Mouse (Mus musculus): ENCODE data around the gene Ppp3ca. TPM values are rescaled to one million over a fixed set of nuclear protein-coding genes. Genes with fewer than 3 reads are reported as not detected.

Ppp3ca gene
- polyA plus RNA-seq, 1 experiment from 2014 or later, result 145 TPM

GRCm38 (mm10) chr3:136841282-136841681 is 171.4 kb downstream of the Ppp3ca start:
- H3K4me3 ChIP-seq (replicated peaks; ENCODE audit: low read depth, low read length), result no peak overlapping the region
- H3K4me2 ChIP-seq (ENCODE audit: low read length), result no peak overlapping the region
- no peaks in the 10 kb centered on the region for H3K9me3 ChIP-seq (ENCODE audit: control insufficient read depth, low read length)
- no peaks in the 10 kb centered on the region for H3K27me3 ChIP-seq (ENCODE audit: control insufficient read depth, insufficient read depth, low read length)
- 43% methylated on average over 3 of the region's 3 CpGs for WGBS
- no peak overlapping the region for H3K27ac ChIP-seq (replicated peaks; ENCODE audit: low read depth, low read length)
- no peaks in the 10 kb centered on the region for H3K36me3 ChIP-seq (ENCODE audit: control insufficient read depth, insufficient read depth, low read length)
- DNase-seq (no peak), ATAC-seq (ENCODE audit: low FRiP score, low TSS enrichment) (no peak)
- peaks cover 27% of the 10 kb centered on the region for H3K4me1 ChIP-seq (ENCODE audit: control insufficient read depth, insufficient read depth, low read length)
- H3K9ac ChIP-seq (replicated peaks; ENCODE audit: low read length), result no peak overlapping the region

GRCm38 (mm10) chr3:136842384-136842783 is 172.5 kb downstream of the Ppp3ca start:
- DNase-seq, result peak; percentile 69
- Histone ChIP-seq H3K4me3 (replicated peaks; ENCODE audit: low read depth, low read length) (no peak overlapping the region), H3K27me3 (ENCODE audit: control insufficient read depth, insufficient read depth, low read length) (no peaks in the 10 kb centered on the region), H3K9me3 (ENCODE audit: control insufficient read depth, low read length) (no peaks in the 10 kb centered on the region), H3K9ac (replicated peaks; ENCODE audit: low read length) (no peak overlapping the region), H3K4me1 (ENCODE audit: control insufficient read depth, insufficient read depth, low read length) (peaks cover 24% of the 10 kb centered on the region), H3K4me2 (ENCODE audit: low read length) (no peak overlapping the region), H3K27ac (replicated peaks; ENCODE audit: low read depth, low read length) (no peak overlapping the region), H3K36me3 (ENCODE audit: control insufficient read depth, insufficient read depth, low read length) (no peaks in the 10 kb centered on the region)
- WGBS, result 39% methylated on average over 1 of the region's 1 CpGs
- ATAC-seq (ENCODE audit: low FRiP score, low TSS enrichment), result peak; percentile 44; the same call in 1 of the 2 replicates

GRCm38 (mm10) chr3:136843811-136844491 is 174.0 kb downstream of the Ppp3ca start:
- no peak overlapping the region for H3K4me2 ChIP-seq (ENCODE audit: low read length)
- no peaks in the 10 kb centered on the region for H3K36me3 ChIP-seq (ENCODE audit: control insufficient read depth, insufficient read depth, low read length)
- H3K27ac ChIP-seq (replicated peaks; ENCODE audit: low read depth, low read length), result peak overlapping the region; percentile 41; the same call in 1 of the 2 replicates
- ATAC-seq (ENCODE audit: low FRiP score, low TSS enrichment) (0 out of 2 replicates have a peak, but pooled peaks have one; percentile 25), DNase-seq (no peak)
- WGBS, result 28% methylated on average over 7 of the region's 7 CpGs
- H3K4me3 ChIP-seq (replicated peaks; ENCODE audit: low read depth, low read length), result no peak overlapping the region
- peaks cover 24% of the 10 kb centered on the region for H3K4me1 ChIP-seq (ENCODE audit: control insufficient read depth, insufficient read depth, low read length)
- H3K9me3 ChIP-seq (ENCODE audit: control insufficient read depth, low read length), result no peaks in the 10 kb centered on the region
- no peaks in the 10 kb centered on the region for H3K27me3 ChIP-seq (ENCODE audit: control insufficient read depth, insufficient read depth, low read length)
- H3K9ac ChIP-seq (replicated peaks; ENCODE audit: low read length), result no peak overlapping the region

- peaks cover 1% of the 10 kb centered on the region for H3K4me1 ChIP-seq (ENCODE audit: control insufficient read depth, insufficient read depth, low read length)
- WGBS, result 93% methylated on average over 1 of the region's 1 CpGs
Observed at GRCm38 (mm10) chr3:136849035-136849434, 179.1 kb downstream of the Ppp3ca start.

GRCm38 (mm10) chr3:136852921-136853320 is 183.0 kb downstream of the Ppp3ca start:
- DNase-seq (no peak), ATAC-seq (ENCODE audit: low FRiP score, low TSS enrichment) (no peak)
- no peak overlapping the region for H3K9ac ChIP-seq (replicated peaks; ENCODE audit: low read length)
- H3K4me3 ChIP-seq (replicated peaks; ENCODE audit: low read depth, low read length), result no peak overlapping the region
- H3K4me1 ChIP-seq (ENCODE audit: control insufficient read depth, insufficient read depth, low read length), result no peaks in the 10 kb centered on the region
- no peaks in the 10 kb centered on the region for H3K9me3 ChIP-seq (ENCODE audit: control insufficient read depth, low read length)
- no peak overlapping the region for H3K4me2 ChIP-seq (ENCODE audit: low read length)
- no peak overlapping the region for H3K27ac ChIP-seq (replicated peaks; ENCODE audit: low read depth, low read length)
- H3K36me3 ChIP-seq (ENCODE audit: control insufficient read depth, insufficient read depth, low read length), result no peaks in the 10 kb centered on the region
- H3K27me3 ChIP-seq (ENCODE audit: control insufficient read depth, insufficient read depth, low read length), result no peaks in the 10 kb centered on the region
- 90% methylated on average over 6 of the region's 6 CpGs for WGBS

More at GRCm38 (mm10) chr3:136849035-136849434, 179.1 kb downstream of the Ppp3ca start:
- ATAC-seq (ENCODE audit: low FRiP score, low TSS enrichment), result no peak
- no peak for DNase-seq
- Histone ChIP-seq H3K27me3 (ENCODE audit: control insufficient read depth, insufficient read depth, low read length) (no peaks in the 10 kb centered on the region), H3K27ac (replicated peaks; ENCODE audit: low read depth, low read length) (no peak overlapping the region), H3K4me2 (ENCODE audit: low read length) (no peak overlapping the region), H3K9me3 (ENCODE audit: control insufficient read depth, low read length) (no peaks in the 10 kb centered on the region), H3K4me3 (replicated peaks; ENCODE audit: low read depth, low read length) (no peak overlapping the region), H3K36me3 (ENCODE audit: control insufficient read depth, insufficient read depth, low read length) (no peaks in the 10 kb centered on the region), H3K9ac (replicated peaks; ENCODE audit: low read length) (no peak overlapping the region)

DNA sequence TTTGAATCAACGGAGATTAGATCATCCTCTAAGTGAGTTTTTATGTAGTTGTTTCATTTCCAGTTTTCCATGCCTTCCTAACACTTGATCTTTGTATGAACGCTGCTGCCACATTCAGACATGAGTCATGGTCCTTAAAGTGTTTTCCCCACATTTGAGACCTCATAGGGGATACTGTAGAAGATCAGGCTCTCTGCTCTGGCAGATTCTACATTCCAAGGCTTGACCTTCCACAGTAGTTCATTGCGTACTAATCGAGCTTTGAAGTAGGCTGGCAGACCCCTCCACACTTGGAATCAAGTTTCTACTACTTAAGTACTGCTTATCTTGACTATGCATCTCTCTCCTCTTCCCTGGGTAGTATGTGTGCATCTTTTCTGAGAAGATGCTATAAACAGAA is 183.7 kb downstream of the Ppp3ca start:
- ATAC-seq (ENCODE audit: low FRiP score, low TSS enrichment) (no peak), DNase-seq (no peak)
- H3K27ac ChIP-seq (replicated peaks; ENCODE audit: low read depth, low read length), result no peak overlapping the region
- WGBS, result 97% methylated on average over 4 of the region's 4 CpGs
- H3K27me3 ChIP-seq (ENCODE audit: control insufficient read depth, insufficient read depth, low read length), result no peaks in the 10 kb centered on the region
- no peaks in the 10 kb centered on the region for H3K4me1 ChIP-seq (ENCODE audit: control insufficient read depth, insufficient read depth, low read length)
- no peak overlapping the region for H3K4me2 ChIP-seq (ENCODE audit: low read length)
- no peak overlapping the region for H3K9ac ChIP-seq (replicated peaks; ENCODE audit: low read length)
- H3K36me3 ChIP-seq (ENCODE audit: control insufficient read depth, insufficient read depth, low read length), result no peaks in the 10 kb centered on the region
- no peak overlapping the region for H3K4me3 ChIP-seq (replicated peaks; ENCODE audit: low read depth, low read length)
- H3K9me3 ChIP-seq (ENCODE audit: control insufficient read depth, low read length), result no peaks in the 10 kb centered on the region

GRCm38 (mm10) chr3:136855996-136856395 is 186.1 kb downstream of the Ppp3ca start:
- DNase-seq (no peak), ATAC-seq (ENCODE audit: low FRiP score, low TSS enrichment) (no peak)
- Histone ChIP-seq H3K9me3 (ENCODE audit: control insufficient read depth, low read length) (no peaks in the 10 kb centered on the region), H3K4me3 (replicated peaks; ENCODE audit: low read depth, low read length) (no peak overlapping the region), H3K4me1 (ENCODE audit: control insufficient read depth, insufficient read depth, low read length) (no peaks in the 10 kb centered on the region), H3K9ac (replicated peaks; ENCODE audit: low read length) (no peak overlapping the region), H3K36me3 (ENCODE audit: control insufficient read depth, insufficient read depth, low read length) (no peaks in the 10 kb centered on the region), H3K27ac (replicated peaks; ENCODE audit: low read depth, low read length) (no peak overlapping the region), H3K27me3 (ENCODE audit: control insufficient read depth, insufficient read depth, low read length) (no peaks in the 10 kb centered on the region), H3K4me2 (ENCODE audit: low read length) (no peak overlapping the region)
- 88% methylated on average over 4 of the region's 4 CpGs for WGBS

DNA sequence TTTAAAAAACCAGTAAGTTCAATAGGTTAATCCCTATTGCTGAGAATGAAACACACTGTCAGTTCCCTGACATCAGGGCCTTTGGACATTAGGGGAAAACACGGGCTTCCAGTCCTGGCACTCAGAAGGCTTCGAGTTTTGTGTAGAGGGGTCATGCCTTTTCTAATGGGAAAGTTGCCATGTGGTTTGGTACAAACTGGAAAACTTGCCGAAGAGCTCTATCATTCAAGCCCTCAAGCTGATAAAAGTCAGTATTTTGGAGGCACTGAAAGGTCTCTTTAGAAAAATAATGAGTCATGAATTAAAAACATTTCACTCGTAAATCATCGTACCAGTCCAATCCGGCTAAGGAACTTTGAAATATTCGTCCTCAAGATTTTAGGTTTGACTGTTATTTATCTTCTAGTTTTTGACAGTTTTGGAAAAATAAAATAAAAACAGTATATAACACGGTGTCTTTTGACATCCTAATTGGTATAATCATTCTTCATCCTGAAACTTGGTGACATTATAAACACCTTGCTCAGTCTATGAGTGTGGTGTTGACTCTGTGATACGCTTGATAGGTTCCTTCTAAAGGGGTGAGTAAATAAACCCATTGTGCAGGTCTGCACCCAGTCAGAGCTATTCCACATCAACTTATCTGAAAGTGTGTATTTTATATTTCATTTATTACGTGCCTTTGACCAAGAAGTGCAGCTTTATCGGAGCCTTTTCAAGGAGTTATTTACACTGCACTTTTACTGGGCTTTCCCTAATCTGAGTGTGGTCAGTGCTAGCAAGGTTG is 192.3 kb downstream of the Ppp3ca start:
- ATAC-seq (ENCODE audit: low FRiP score, low TSS enrichment), result no peak
- no peaks in the 10 kb centered on the region for H3K27me3 ChIP-seq (ENCODE audit: control insufficient read depth, insufficient read depth, low read length)
- DNase-seq, result no peak
- no peaks in the 10 kb centered on the region for H3K4me1 ChIP-seq (ENCODE audit: control insufficient read depth, insufficient read depth, low read length)
- whole genome bisulfite sequencing, result 91% methylated on average over 11 of the region's 11 CpGs
- H3K4me3 ChIP-seq (replicated peaks; ENCODE audit: low read depth, low read length), result no peak overlapping the region
- no peaks in the 10 kb centered on the region for H3K9me3 ChIP-seq (ENCODE audit: control insufficient read depth, low read length)
- H3K36me3 ChIP-seq (ENCODE audit: control insufficient read depth, insufficient read depth, low read length), result no peaks in the 10 kb centered on the region
- no peak overlapping the region for H3K9ac ChIP-seq (replicated peaks; ENCODE audit: low read length)
- H3K27ac ChIP-seq (replicated peaks; ENCODE audit: low read depth, low read length), result no peak overlapping the region
- no peak overlapping the region for H3K4me2 ChIP-seq (ENCODE audit: low read length)

- DNase-seq (no peak), ATAC-seq (ENCODE audit: low FRiP score, low TSS enrichment) (no peak)
- Histone ChIP-seq H3K4me1 (ENCODE audit: control insufficient read depth, insufficient read depth, low read length) (no peaks in the 10 kb centered on the region), H3K4me2 (ENCODE audit: low read length) (no peak overlapping the region), H3K27me3 (ENCODE audit: control insufficient read depth, insufficient read depth, low read length) (no peaks in the 10 kb centered on the region), H3K36me3 (ENCODE audit: control insufficient read depth, insufficient read depth, low read length) (no peaks in the 10 kb centered on the region), H3K4me3 (replicated peaks; ENCODE audit: low read depth, low read length) (no peak overlapping the region), H3K27ac (replicated peaks; ENCODE audit: low read depth, low read length) (no peak overlapping the region), H3K9ac (replicated peaks; ENCODE audit: low read length) (no peak overlapping the region), H3K9me3 (ENCODE audit: control insufficient read depth, low read length) (no peaks in the 10 kb centered on the region)
- WGBS, result 92% methylated on average over 5 of the region's 5 CpGs
Observed at GRCm38 (mm10) chr3:136863127-136863526, 193.2 kb downstream of the Ppp3ca start.

All from midbrain, embryonic 14.5 days (tissue).